Mouse (Mus musculus): Measurements from ENCODE around the gene Cyb5d1. TPM values are rescaled to one million over a fixed set of nuclear protein-coding genes. Genes with fewer than 3 reads are reported as not detected.
"Not testable (repeated sequence)": the region's sequence is repeated elsewhere in the genome, so short reads cannot be mapped to it uniquely, and the experiment has no call there.

Gene Cyb5d1
- polyA plus RNA-seq, 1 experiment from 2014 or later, result 34.0 TPM

- Histone ChIP-seq H3K4me2 (replicated peaks; ENCODE audit: low read depth, low read length) (peak within 1 kb of the TSS; percentile 80), H3K27me3 (ENCODE audit: insufficient read depth, low read length) (no peaks in the 10 kb centered on the region), H3K4me1 (ENCODE audit: insufficient read depth, low read length) (peaks cover 43% of the 10 kb centered on the region), H3K9ac (replicated peaks; ENCODE audit: low read length) (peak within 1 kb of the TSS; percentile 98), H3K9me3 (ENCODE audit: low read length) (no peaks in the 10 kb centered on the region), H3K4me3 (ENCODE audit: low read length) (peak within 1 kb of the TSS; percentile 82), H3K27ac (ENCODE audit: low read length) (peak within 1 kb of the TSS; percentile 99), H3K36me3 (ENCODE audit: insufficient read depth, low read length) (peaks cover 28% of the 10 kb centered on the region)
- WGBS, result 10% methylated on average over 16 of the region's 16 CpGs
- ATAC-seq (ENCODE audit: low FRiP score, low TSS enrichment), result no peak
Measured at GRCm38 (mm10) chr11:69398059-69398458, 2.6 kb upstream of the Cyb5d1 start, which contains the start of gene Tmem88. TSS of gene Tmem88 (minus strand) at chr11:69398234.

- WGBS, result 17% methylated on average over 24 of the region's 24 CpGs
- peak overlapping the region; percentile 80 for H3K4me2 ChIP-seq (replicated peaks; ENCODE audit: low read depth, low read length)
- H3K4me3 ChIP-seq (ENCODE audit: low read length), result peak overlapping the region; percentile 82
- H3K27me3 ChIP-seq (ENCODE audit: insufficient read depth, low read length), result no peaks in the 10 kb centered on the region
- H3K9ac ChIP-seq (replicated peaks; ENCODE audit: low read length), result peak overlapping the region; percentile 98
- peak overlapping the region; percentile 99 for H3K27ac ChIP-seq (ENCODE audit: low read length)
- H3K9me3 ChIP-seq (ENCODE audit: low read length), result no peaks in the 10 kb centered on the region
- peaks cover 28% of the 10 kb centered on the region for H3K36me3 ChIP-seq (ENCODE audit: insufficient read depth, low read length)
- no peak for ATAC-seq (ENCODE audit: low FRiP score, low TSS enrichment)
- H3K4me1 ChIP-seq (ENCODE audit: insufficient read depth, low read length), result peaks cover 43% of the 10 kb centered on the region
Measured at GRCm38 (mm10) chr11:69397581-69398057, 2.2 kb upstream of the Cyb5d1 start.

DNA sequence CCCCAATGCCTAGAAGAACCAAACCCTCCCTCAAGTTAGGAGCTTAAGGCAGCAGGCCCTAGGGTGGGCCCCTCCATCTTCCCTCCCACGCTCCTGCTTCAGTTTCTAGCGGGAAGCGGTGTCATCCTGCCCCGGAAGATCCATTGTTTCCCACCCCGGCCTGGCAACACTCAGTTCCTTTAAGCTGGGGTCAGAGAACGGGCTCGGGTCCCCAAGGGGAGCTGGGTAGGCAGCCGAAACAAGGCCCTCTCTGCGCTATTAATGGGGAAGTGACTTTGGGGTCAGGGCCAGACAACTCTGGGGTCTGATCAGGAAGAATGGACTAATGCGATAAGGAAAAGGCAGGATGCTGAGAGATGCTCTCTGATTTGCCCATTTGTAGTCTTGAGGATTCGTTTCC is 1.3 kb upstream of the Cyb5d1 start:
- Histone ChIP-seq H3K9me3 (ENCODE audit: low read length) (no peaks in the 10 kb centered on the region), H3K27me3 (ENCODE audit: insufficient read depth, low read length) (no peaks in the 10 kb centered on the region), H3K4me2 (replicated peaks; ENCODE audit: low read depth, low read length) (peak overlapping the region; percentile 80), H3K4me3 (ENCODE audit: low read length) (peak overlapping the region; percentile 82), H3K9ac (replicated peaks; ENCODE audit: low read length) (peak overlapping the region; percentile 98), H3K36me3 (ENCODE audit: insufficient read depth, low read length) (peaks cover 24% of the 10 kb centered on the region), H3K27ac (ENCODE audit: low read length) (peak overlapping the region; percentile 99), H3K4me1 (ENCODE audit: insufficient read depth, low read length) (peaks cover 43% of the 10 kb centered on the region)
- no peak for ATAC-seq (ENCODE audit: low FRiP score, low TSS enrichment)
- 28% methylated on average over 11 of the region's 11 CpGs for WGBS

DNA sequence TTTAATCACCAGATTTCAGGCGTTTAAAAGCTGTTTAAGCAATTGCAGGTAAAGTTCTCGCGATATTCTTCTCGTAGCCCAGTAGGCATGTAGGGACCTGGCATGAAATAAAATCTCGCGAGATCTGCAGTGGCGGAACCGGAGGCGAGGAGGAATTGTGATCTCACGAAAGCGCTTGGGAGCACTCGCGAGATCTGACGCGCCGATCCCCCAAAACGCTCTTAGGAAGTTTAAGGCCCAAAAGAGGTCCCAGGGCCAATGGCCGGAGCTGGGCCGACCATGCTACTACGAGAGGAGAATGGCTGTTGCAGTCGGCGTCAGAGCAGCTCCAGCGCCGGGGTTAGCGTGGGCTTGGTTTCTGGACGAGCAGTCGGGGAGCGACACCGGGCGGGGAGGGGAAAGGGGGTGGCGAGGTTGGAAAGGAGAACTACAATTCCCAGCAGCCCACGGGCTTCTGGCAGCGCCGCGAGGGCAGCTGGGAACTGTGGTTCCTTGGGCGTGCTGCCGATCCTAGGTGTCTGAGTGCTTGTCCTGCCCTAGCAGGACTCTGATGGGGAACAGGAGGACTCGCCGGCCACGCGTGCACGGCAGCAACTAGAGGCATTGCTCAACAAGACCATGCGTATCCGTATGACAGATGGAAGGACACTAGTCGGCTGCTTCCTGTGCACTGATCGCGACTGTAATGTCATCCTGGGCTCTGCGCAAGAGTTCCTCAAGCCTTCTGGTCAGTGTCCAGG is 373 bp upstream of the Cyb5d1 start:
- Histone ChIP-seq H3K4me2 (replicated peaks; ENCODE audit: low read depth, low read length) (peak overlapping the region; percentile 80), H3K36me3 (ENCODE audit: insufficient read depth, low read length) (peaks cover 16% of the 10 kb centered on the region), H3K4me1 (ENCODE audit: insufficient read depth, low read length) (peaks cover 43% of the 10 kb centered on the region), H3K9ac (replicated peaks; ENCODE audit: low read length) (peak overlapping the region; percentile 98), H3K9me3 (ENCODE audit: low read length) (no peaks in the 10 kb centered on the region), H3K4me3 (ENCODE audit: low read length) (peak overlapping the region; percentile 82), H3K27ac (ENCODE audit: low read length) (peak overlapping the region; percentile 99), H3K27me3 (ENCODE audit: insufficient read depth, low read length) (no peaks in the 10 kb centered on the region)
- ATAC-seq (ENCODE audit: low FRiP score, low TSS enrichment), result peak; percentile 88
- under 1% methylated on average over 48 of the region's 48 CpGs for WGBS

DNA sequence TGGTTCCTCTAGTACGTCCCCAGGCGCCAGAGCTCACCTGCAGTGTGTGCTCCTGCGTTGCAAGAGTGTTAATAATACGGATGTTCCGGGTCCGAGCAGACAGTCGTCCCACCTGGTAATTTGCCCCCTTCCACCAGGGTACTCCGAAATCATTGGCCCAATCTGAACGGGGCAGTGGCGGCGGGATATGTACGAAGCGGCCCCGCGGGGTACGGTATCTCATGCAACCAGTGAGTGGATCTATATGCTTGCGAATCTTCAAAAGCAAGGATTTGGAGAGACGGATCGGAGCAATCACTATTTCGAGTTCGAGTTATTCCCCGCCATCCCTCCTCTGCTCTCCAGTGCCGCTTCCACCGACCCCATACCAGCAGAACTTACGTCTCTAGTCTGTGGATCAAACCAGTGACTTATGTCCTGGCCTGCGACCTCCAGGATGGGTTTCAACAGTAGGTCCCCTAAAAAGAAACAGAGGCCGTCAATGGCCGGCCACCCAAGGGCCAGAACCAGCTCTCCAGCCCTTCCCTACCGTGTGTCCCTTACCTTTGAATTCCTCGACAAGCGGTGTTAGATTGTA is 752 bp downstream of the Cyb5d1 start:
- peak; percentile 4; the same call in 1 of the 2 replicates for ATAC-seq (ENCODE audit: low FRiP score, low TSS enrichment)
- not testable (repeated sequence) for H3K36me3 ChIP-seq (ENCODE audit: insufficient read depth, low read length); H3K27me3 ChIP-seq (ENCODE audit: insufficient read depth, low read length); H3K9me3 ChIP-seq (ENCODE audit: low read length)
- Histone ChIP-seq H3K9ac (replicated peaks; ENCODE audit: low read length) (peak overlapping the region; percentile 83), H3K4me1 (ENCODE audit: insufficient read depth, low read length) (peaks cover 41% of the 10 kb centered on the region), H3K4me3 (ENCODE audit: low read length) (peak overlapping the region; percentile 82), H3K27ac (ENCODE audit: low read length) (peak overlapping the region; percentile 99), H3K4me2 (replicated peaks; ENCODE audit: low read depth, low read length) (peak overlapping the region; percentile 80)
- WGBS, result under 1% methylated on average over 31 of the region's 31 CpGs

- no peak overlapping the region for H3K27ac ChIP-seq (ENCODE audit: low read length)
- 47% methylated on average over 10 of the region's 10 CpGs for WGBS
- no peak overlapping the region for H3K4me3 ChIP-seq (ENCODE audit: low read length)
- H3K9me3 ChIP-seq (ENCODE audit: low read length), result no peaks in the 10 kb centered on the region
- H3K27me3 ChIP-seq (ENCODE audit: insufficient read depth, low read length), result no peaks in the 10 kb centered on the region
- H3K36me3 ChIP-seq (ENCODE audit: insufficient read depth, low read length), result 0 out of 2 replicates have a peak, but pooled peaks cover 2% of the 10 kb centered on the region
- ATAC-seq (ENCODE audit: low FRiP score, low TSS enrichment), result no peak
- H3K4me1 ChIP-seq (ENCODE audit: insufficient read depth, low read length), result peaks cover 8% of the 10 kb centered on the region; the same call in 1 of the 2 replicates
- no peak overlapping the region; the same call in 1 of the 2 replicates for H3K9ac ChIP-seq (replicated peaks; ENCODE audit: low read length)
- no peak overlapping the region for H3K4me2 ChIP-seq (replicated peaks; ENCODE audit: low read depth, low read length)
Measured at GRCm38 (mm10) chr11:69390400-69391034, 4.9 kb downstream of the Cyb5d1 start.

GRCm38 (mm10) chr11:69389531-69390399 is 5.7 kb downstream of the Cyb5d1 start:
- Histone ChIP-seq H3K9ac (replicated peaks; ENCODE audit: low read length) (no peak overlapping the region; the same call in 1 of the 2 replicates), H3K27ac (ENCODE audit: low read length) (no peak overlapping the region), H3K4me1 (ENCODE audit: insufficient read depth, low read length) (peaks cover 8% of the 10 kb centered on the region; the same call in 1 of the 2 replicates), H3K4me3 (ENCODE audit: low read length) (no peak overlapping the region), H3K4me2 (replicated peaks; ENCODE audit: low read depth, low read length) (no peak overlapping the region), H3K27me3 (ENCODE audit: insufficient read depth, low read length) (no peaks in the 10 kb centered on the region), H3K9me3 (ENCODE audit: low read length) (no peaks in the 10 kb centered on the region), H3K36me3 (ENCODE audit: insufficient read depth, low read length) (0 out of 2 replicates have a peak, but pooled peaks cover 2% of the 10 kb centered on the region)
- ATAC-seq (ENCODE audit: low FRiP score, low TSS enrichment), result no peak
- WGBS, result 54% methylated on average over 14 of the region's 14 CpGs

- Histone ChIP-seq H3K36me3 (ENCODE audit: insufficient read depth, low read length) (0 out of 2 replicates have a peak, but pooled peaks cover 2% of the 10 kb centered on the region), H3K4me2 (replicated peaks; ENCODE audit: low read depth, low read length) (no peak overlapping the region), H3K27me3 (ENCODE audit: insufficient read depth, low read length) (no peaks in the 10 kb centered on the region), H3K9me3 (ENCODE audit: low read length) (no peaks in the 10 kb centered on the region), H3K9ac (replicated peaks; ENCODE audit: low read length) (no peak overlapping the region), H3K27ac (ENCODE audit: low read length) (no peak overlapping the region), H3K4me3 (ENCODE audit: low read length) (no peak overlapping the region), H3K4me1 (ENCODE audit: insufficient read depth, low read length) (0 out of 2 replicates have a peak, but pooled peaks cover 5% of the 10 kb centered on the region)
- ATAC-seq (ENCODE audit: low FRiP score, low TSS enrichment), result no peak
- WGBS, result 94% methylated on average over 4 of the region's 4 CpGs
Measured at GRCm38 (mm10) chr11:69388680-69389079, 6.8 kb downstream of the Cyb5d1 start.

DNA sequence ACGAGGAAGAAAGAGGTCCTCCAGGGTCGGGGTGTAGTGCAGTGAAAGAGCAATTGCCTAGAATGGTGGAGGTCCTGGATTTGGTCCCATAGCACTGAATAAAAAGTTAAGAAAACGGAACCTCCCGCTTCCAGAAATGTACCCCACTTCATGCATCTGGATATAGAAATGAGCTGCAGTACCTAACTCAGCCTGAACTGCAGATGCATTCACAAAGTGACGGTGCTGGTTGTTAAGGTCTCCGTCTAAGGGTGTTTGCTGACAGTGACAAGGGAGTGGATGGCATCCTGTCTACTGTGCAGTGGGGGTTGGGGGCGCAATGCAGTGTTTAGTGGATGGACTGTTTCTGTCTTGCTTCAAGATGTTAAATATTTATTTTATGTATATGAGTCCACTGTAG is 8.7 kb downstream of the Cyb5d1 start:
- no peak overlapping the region for H3K4me3 ChIP-seq (ENCODE audit: low read length)
- H3K9ac ChIP-seq (replicated peaks; ENCODE audit: low read length), result no peak overlapping the region
- 0 out of 2 replicates have a peak, but pooled peaks cover 5% of the 10 kb centered on the region for H3K4me1 ChIP-seq (ENCODE audit: insufficient read depth, low read length)
- H3K9me3 ChIP-seq (ENCODE audit: low read length), result no peaks in the 10 kb centered on the region
- WGBS, result 75% methylated on average over 7 of the region's 7 CpGs
- no peaks in the 10 kb centered on the region for H3K27me3 ChIP-seq (ENCODE audit: insufficient read depth, low read length)
- no peak for ATAC-seq (ENCODE audit: low FRiP score, low TSS enrichment)
- no peak overlapping the region for H3K27ac ChIP-seq (ENCODE audit: low read length)
- H3K4me2 ChIP-seq (replicated peaks; ENCODE audit: low read depth, low read length), result no peak overlapping the region
- H3K36me3 ChIP-seq (ENCODE audit: insufficient read depth, low read length), result no peaks in the 10 kb centered on the region

Data from kidney, embryonic 16.5 days (tissue).